Mouse (Mus musculus) small intestine, adult 2 months (tissue): ENCODE data around the gene Wdr61. TPM values are rescaled to one million over a fixed set of nuclear protein-coding genes. Genes with fewer than 3 reads are reported as not detected.

ENCODE experiments used
- H3K27ac ChIP-seq: fragments of 200-500 bp; 2 replicates; pipeline ENCODE4 v1.5.1; 2012; ENCODE audit warnings: low read depth, low read length, control low read depth, inconsistent platforms; ENCODE audit not compliant: insufficient read depth
- H3K27me3 ChIP-seq: fragments of 200-500 bp; 2 replicates; pipeline ENCODE4 v1.6.1; 2012; ENCODE audit warnings: mild to moderate bottlenecking, moderate library complexity, low read length, inconsistent platforms; ENCODE audit not compliant: control insufficient read depth, insufficient read depth
- H3K36me3 ChIP-seq: fragments of 200-500 bp; 2 replicates; pipeline ENCODE4 v1.6.1; 2012; ENCODE audit warnings: mild to moderate bottlenecking, low read length, control low read depth, inconsistent platforms; ENCODE audit not compliant: control insufficient read depth, insufficient read depth
- H3K4me1 ChIP-seq: fragments of 200-500 bp; 2 replicates; pipeline ENCODE4 v1.6.1; 2012; ENCODE audit warnings: low read length, inconsistent platforms, mixed read lengths; ENCODE audit not compliant: control insufficient read depth, insufficient read depth, insufficient read length
- H3K4me3 ChIP-seq: fragments of 200-500 bp; 2 replicates; pipeline ENCODE4 v1.5.1; 2012; ENCODE audit warnings: low read depth, mild to moderate bottlenecking, control low read depth, inconsistent platforms, low read length, moderate library complexity
- CTCF ChIP-seq: fragments of 200-500 bp; IDR thresholded peaks from 2 replicates; pipeline ENCODE4 v1.5.1; 2012; ENCODE audit warnings: low read depth, mild to moderate bottlenecking, control low read depth, inconsistent platforms, low read length, moderate library complexity, mixed read lengths; ENCODE audit not compliant: insufficient replicate concordance, insufficient read length; ENCODE audit errors: extremely low read depth
- POLR2A ChIP-seq: fragments of 200-500 bp; IDR thresholded peaks from 2 replicates; pipeline ENCODE4 v1.6.1; 2012; ENCODE audit warnings: low read depth, mild to moderate bottlenecking, control low read depth, inconsistent platforms, low read length, moderate library complexity
- WGBS: fragments of 180-500 bp; shearing (Covaris S2); methylation state at CpG from one replicate; pipeline ENCODE4 v1.1.7; 2018; 5-methylcytosine and 5-hydroxymethylcytosine counted together
- polyA plus RNA-seq: library from polyadenylated mRNA; depleted of rRNA; stranded (reverse); fragments of >200 nt; gene quantifications from 2 replicates; pipeline ENCODE4 v1.2.3, GENCODE M21; 2012; rRNA removed

Wdr61 gene
- polyA plus RNA-seq, 1 experiment = 11.9 TPM

- no peak overlapping the region for H3K27ac ChIP-seq
- H3K4me1 ChIP-seq = no peaks in the 10 kb centered on the region
- H3K27me3 ChIP-seq = no peaks in the 10 kb centered on the region
- H3K4me3 ChIP-seq = no peak overlapping the region
- H3K36me3 ChIP-seq = no peaks in the 10 kb centered on the region
- TF ChIP-seq POLR2A (no peak), CTCF (no peak)
- 40% methylated on average over 4 of the region's 4 CpGs for WGBS
Observed at GRCm38 (mm10) chr9:54668455-54668854, 65.9 kb downstream of the Wdr61 start.

- TF ChIP-seq CTCF (no peak), POLR2A (no peak)
- 93% methylated on average over 3 of the region's 3 CpGs for WGBS
- no peak overlapping the region for H3K4me3 ChIP-seq
- H3K4me1 ChIP-seq = no peaks in the 10 kb centered on the region
- H3K27ac ChIP-seq = no peak overlapping the region
- H3K27me3 ChIP-seq = no peaks in the 10 kb centered on the region
- no peaks in the 10 kb centered on the region for H3K36me3 ChIP-seq
Observed at GRCm38 (mm10) chr9:54666116-54666515, 68.2 kb downstream of the Wdr61 start.

Other genes starting within 250 kb of the Wdr61 start
- gene Dmxl2, start 232.9 kb downstream of the Wdr61 start, polyA plus RNA-seq = 0.51 and 0.63 TPM in 2 replicates
- gene Sh2d7, start 195.5 kb downstream of the Wdr61 start, polyA plus RNA-seq = 2.1 and 5.7 TPM in 2 replicates
- 1.5 and 2.6 TPM in 2 replicates for gene Cib2, start 174.3 kb downstream of the Wdr61 start, polyA plus RNA-seq
- gene Idh3a, start 148.2 kb downstream of the Wdr61 start, polyA plus RNA-seq = 15.6 and 32.8 TPM in 2 replicates
- 1.9 and 2.1 TPM in 2 replicates for gene Acsbg1, start 72.6 kb downstream of the Wdr61 start, polyA plus RNA-seq
- gene Dnaja4, start 35.6 kb downstream of the Wdr61 start, polyA plus RNA-seq = 1.2 and 1.3 TPM in 2 replicates
- gene Crabp1, start 30.2 kb upstream of the Wdr61 start, polyA plus RNA-seq = 0.86 and 3.2 TPM in 2 replicates
- gene Ireb2, start 129.3 kb upstream of the Wdr61 start, polyA plus RNA-seq = 0.88 and 1.6 TPM in 2 replicates
- gene Hykk, start 182.8 kb upstream of the Wdr61 start, polyA plus RNA-seq = 0.23 and 0.30 TPM in 2 replicates
- gene Psma4, start 216.3 kb upstream of the Wdr61 start, polyA plus RNA-seq = 13.3 and 27.1 TPM in 2 replicates
- gene AY074887, start 216.5 kb upstream of the Wdr61 start, polyA plus RNA-seq = not detected in 2 replicates
- 0.04 TPM in 1 of 2 replicates, not detected in the other for gene Chrna5, start 246.4 kb upstream of the Wdr61 start, polyA plus RNA-seq